Mouse (Mus musculus) intestine, postnatal 0 days (tissue): ENCODE data around the gene Ankrd11. TPM values are rescaled to one million over a fixed set of nuclear protein-coding genes. Genes with fewer than 3 reads are reported as not detected.

Source experiments
- ATAC-seq: fragments of 200-750 bp; cut with Nextera tagmentation; 2 replicates; pipeline ENCODE4 v1.8.0; 2017; ENCODE audit warnings: mild to moderate bottlenecking, moderate TSS enrichment, moderate library complexity
- H3K27ac ChIP-seq: fragments of 300-500 bp; sonication (generic); 2 replicates; pipeline ENCODE4 v1.5.1; 2014; ENCODE audit warnings: mild to moderate bottlenecking, low read depth, low read length, moderate library complexity
- H3K27me3 ChIP-seq: fragments of 300-500 bp; sonication (generic); replicated peaks from 2 replicates; pipeline ENCODE4 v1.6.1; 2014; ENCODE audit warnings: low read length, mixed read lengths; ENCODE audit not compliant: control insufficient read depth, insufficient read depth
- H3K36me3 ChIP-seq: fragments of 300-500 bp; sonication (generic); 2 replicates; pipeline ENCODE4 v1.6.1; 2014; ENCODE audit warnings: mild to moderate bottlenecking, moderate library complexity; ENCODE audit not compliant: control insufficient read depth, insufficient read depth
- H3K4me1 ChIP-seq: fragments of 300-500 bp; sonication (generic); replicated peaks from 2 replicates; pipeline ENCODE4 v1.6.1; 2014; ENCODE audit warnings: antibody characterized with exemption, low read length, mixed read lengths; ENCODE audit not compliant: control insufficient read depth, insufficient read depth
- H3K4me2 ChIP-seq: fragments of 300-500 bp; sonication (generic); replicated peaks from 2 replicates; pipeline ENCODE4 v1.6.1; 2014; ENCODE audit warnings: low read depth, mild to moderate bottlenecking, moderate library complexity
- H3K4me3 ChIP-seq: fragments of 300-500 bp; sonication (generic); 2 replicates; pipeline ENCODE4 v1.5.1; 2014; ENCODE audit warnings: low read depth, low read length
- H3K9ac ChIP-seq: fragments of 300-500 bp; sonication (generic); 2 replicates; pipeline ENCODE4 v1.6.1; 2014; ENCODE audit warnings: mild to moderate bottlenecking, low read depth, low read length
- H3K9me3 ChIP-seq: fragments of 300-500 bp; sonication (generic); 2 replicates; pipeline ENCODE4 v1.6.1; 2016; ENCODE audit warnings: mixed run types; ENCODE audit not compliant: control insufficient read depth
- CTCF ChIP-seq: sonication (generic); IDR thresholded peaks from 2 replicates; pipeline ENCODE4 v1.5.1; 2016; ENCODE audit warnings: low read depth, mild to moderate bottlenecking, control low read depth, antibody characterized with exemption, moderate library complexity
- WGBS: fragments of 180-500 bp; shearing (Covaris S2); extraction: QIAGEN DNeasy Blood & Tissue Kit; methylation state at CpG from one replicate; pipeline ENCODE4 v1.1.7; 2014; 5-methylcytosine and 5-hydroxymethylcytosine counted together
- polyA plus RNA-seq: library from polyadenylated mRNA; unstranded; fragments of >200 nt; fragmentation: Nextera tagmentation; extraction: Ambion mirVana; gene quantifications from 2 replicates; pipeline ENCODE4 v1.2.1, GENCODE M21; 2015

The Ankrd11 gene
- polyA plus RNA-seq, 1 experiment from 2014 or later: 41.2 TPM

DNA sequence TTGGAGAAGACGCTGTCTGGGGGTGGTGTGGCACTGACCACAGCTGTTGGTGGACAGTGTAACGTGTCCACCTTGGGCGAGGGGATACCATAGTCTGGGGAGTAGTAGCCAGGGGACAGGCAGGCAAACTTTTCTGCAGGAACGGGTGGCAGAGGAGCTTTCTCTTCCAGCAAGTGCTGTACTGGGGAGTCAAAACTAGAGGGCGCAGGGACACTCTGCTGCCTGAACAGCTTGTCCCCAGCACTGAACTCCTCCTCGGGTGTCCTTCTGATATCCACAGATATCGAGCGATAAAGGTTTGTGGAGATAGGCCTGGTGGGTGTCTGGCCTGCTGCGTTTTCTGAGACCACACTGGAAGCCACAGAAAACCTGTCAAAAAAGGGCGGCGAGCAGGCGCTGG, 150.6 kb downstream of the Ankrd11 start:
- Histone ChIP-seq H3K4me2 (no peak overlapping the region), H3K9ac (no peak overlapping the region), H3K36me3 (peaks cover 97% of the 10 kb centered on the region), H3K4me3 (no peak overlapping the region), H3K4me1 (no peaks in the 10 kb centered on the region), H3K27ac (no peak overlapping the region; the same call in 1 of the 2 replicates), H3K9me3 (no peaks in the 10 kb centered on the region), H3K27me3 (no peaks in the 10 kb centered on the region)
- TF ChIP-seq CTCF: peak; percentile 42; the same call in 1 of the 2 replicates
- WGBS: 88% methylated on average over 12 of the region's 12 CpGs
- ATAC-seq: no peak

DNA sequence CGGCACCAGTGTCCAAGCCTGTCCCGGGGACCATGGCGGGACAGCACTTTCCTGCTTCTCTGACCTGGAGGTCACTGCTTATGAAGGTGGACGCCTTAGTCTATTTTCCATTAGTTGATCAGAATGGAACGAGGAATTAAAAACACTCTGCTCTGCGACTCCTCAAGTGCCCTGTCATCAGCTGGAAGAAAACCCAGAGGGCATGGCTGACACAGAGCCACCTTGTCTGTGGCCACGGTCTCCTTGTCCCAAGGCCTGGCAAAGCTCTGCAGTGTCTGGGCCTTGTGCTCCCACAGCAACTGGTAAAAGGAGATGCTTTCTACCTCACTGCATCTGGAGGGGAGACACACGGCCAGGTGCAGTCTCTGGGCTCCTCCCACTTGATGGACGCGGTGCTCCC, 158.4 kb downstream of the Ankrd11 start:
- no peak for ATAC-seq
- Histone ChIP-seq H3K4me3 (no peak overlapping the region), H3K27me3 (no peaks in the 10 kb centered on the region), H3K9me3 (no peaks in the 10 kb centered on the region), H3K36me3 (peaks cover 67% of the 10 kb centered on the region), H3K4me2 (no peak overlapping the region), H3K4me1 (no peaks in the 10 kb centered on the region), H3K27ac (no peak overlapping the region), H3K9ac (no peak overlapping the region)
- 83% methylated on average over 10 of the region's 10 CpGs for WGBS
- TF ChIP-seq CTCF: no peak

GRCm38 (mm10) chr8:122880302-122880701, 161.8 kb downstream of the Ankrd11 start:
- Histone ChIP-seq H3K9ac (no peak overlapping the region), H3K27ac (no peak overlapping the region), H3K9me3 (no peaks in the 10 kb centered on the region), H3K4me3 (no peak overlapping the region), H3K4me2 (no peak overlapping the region), H3K27me3 (no peaks in the 10 kb centered on the region), H3K36me3 (peaks cover 33% of the 10 kb centered on the region), H3K4me1 (no peaks in the 10 kb centered on the region)
- no peak for TF ChIP-seq CTCF
- ATAC-seq: no peak
- 35% methylated on average over 3 of the region's 3 CpGs for WGBS

DNA sequence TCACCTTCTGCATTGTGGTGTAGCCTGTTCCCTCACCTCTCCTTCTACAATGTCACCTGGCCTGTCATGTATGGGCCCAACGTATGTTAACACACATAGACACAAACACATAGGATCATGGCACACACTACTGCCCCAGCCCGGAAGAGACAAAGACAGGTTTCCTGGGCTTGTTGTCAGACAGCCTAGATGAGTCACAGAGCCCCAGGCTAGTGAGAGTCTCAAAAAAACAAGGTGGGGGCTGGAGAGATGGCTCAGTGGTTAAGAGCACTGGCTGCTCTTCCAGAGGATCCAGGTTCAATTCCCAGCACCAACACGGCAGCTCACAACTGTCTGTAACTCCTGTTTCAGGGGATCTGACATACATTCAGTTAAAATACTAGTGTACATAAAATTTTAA, 163.8 kb downstream of the Ankrd11 start:
- no peak overlapping the region for H3K4me3 ChIP-seq
- H3K27ac ChIP-seq: no peak overlapping the region
- no peak for TF ChIP-seq CTCF
- no peaks in the 10 kb centered on the region for H3K4me1 ChIP-seq
- no peak overlapping the region for H3K4me2 ChIP-seq
- 80% methylated on average over 3 of the region's 3 CpGs for WGBS
- peaks cover 14% of the 10 kb centered on the region for H3K36me3 ChIP-seq
- H3K9ac ChIP-seq: no peak overlapping the region
- no peak for ATAC-seq
- H3K27me3 ChIP-seq: no peaks in the 10 kb centered on the region
- H3K9me3 ChIP-seq: no peaks in the 10 kb centered on the region

GRCm38 (mm10) chr8:122875186-122875585, 166.9 kb downstream of the Ankrd11 start:
- H3K36me3 ChIP-seq: no peaks in the 10 kb centered on the region
- H3K27me3 ChIP-seq: no peaks in the 10 kb centered on the region
- H3K9ac ChIP-seq: no peak overlapping the region
- H3K4me3 ChIP-seq: no peak overlapping the region
- TF ChIP-seq CTCF: no peak
- H3K27ac ChIP-seq: no peak overlapping the region
- no peak overlapping the region for H3K4me2 ChIP-seq
- H3K9me3 ChIP-seq: no peaks in the 10 kb centered on the region
- 0 out of 2 replicates have a peak, but pooled peaks cover 2% of the 10 kb centered on the region for H3K4me1 ChIP-seq
- ATAC-seq: no peak
- 62% methylated on average over 5 of the region's 5 CpGs for WGBS

GRCm38 (mm10) chr8:122873171-122873570, 168.9 kb downstream of the Ankrd11 start:
- Histone ChIP-seq H3K4me3 (no peak overlapping the region), H3K27me3 (no peaks in the 10 kb centered on the region), H3K27ac (no peak overlapping the region), H3K4me1 (0 out of 2 replicates have a peak, but pooled peaks cover 3% of the 10 kb centered on the region), H3K9ac (no peak overlapping the region), H3K36me3 (no peaks in the 10 kb centered on the region), H3K9me3 (no peaks in the 10 kb centered on the region), H3K4me2 (no peak overlapping the region)
- WGBS: 34% methylated on average over 6 of the region's 6 CpGs
- ATAC-seq: no peak
- TF ChIP-seq CTCF: no peak

GRCm38 (mm10) chr8:122871663-122872062, 170.4 kb downstream of the Ankrd11 start:
- H3K36me3 ChIP-seq: no peaks in the 10 kb centered on the region
- no peak for ATAC-seq
- H3K9ac ChIP-seq: no peak overlapping the region
- 0 out of 2 replicates have a peak, but pooled peaks cover 3% of the 10 kb centered on the region for H3K4me1 ChIP-seq
- no peak overlapping the region for H3K4me2 ChIP-seq
- no peaks in the 10 kb centered on the region for H3K9me3 ChIP-seq
- TF ChIP-seq CTCF: no peak
- no peak overlapping the region for H3K27ac ChIP-seq
- no peaks in the 10 kb centered on the region for H3K27me3 ChIP-seq
- H3K4me3 ChIP-seq: no peak overlapping the region
- WGBS: 62% methylated on average over 9 of the region's 9 CpGs
